Mouse (Mus musculus): ENCODE data around the gene Hectd1.

Gene Hectd1

GRCm38 (mm10) chr12:51768702-51769101 lies 60.6 kb downstream of the Hectd1 start:
- DNase-seq (ENCODE audit: low read depth, low spot score), result no peak

GRCm38 (mm10) chr12:51767454-51767853 lies 61.9 kb downstream of the Hectd1 start:
- DNase-seq (ENCODE audit: low read depth, low spot score), result no peak

GRCm38 (mm10) chr12:51759374-51759773 lies 70.0 kb downstream of the Hectd1 start:
- DNase-seq (ENCODE audit: low read depth, low spot score), result no peak

- DNase-seq (ENCODE audit: low read depth, low spot score), result no peak
Measured at GRCm38 (mm10) chr12:51756599-51756961, 72.8 kb downstream of the Hectd1 start.

- DNase-seq (ENCODE audit: low read depth, low spot score), result no peak
Measured at GRCm38 (mm10) chr12:51755938-51756598, 73.3 kb downstream of the Hectd1 start.

GRCm38 (mm10) chr12:51747348-51747747 lies 82.0 kb downstream of the Hectd1 start:
- no peak for DNase-seq (ENCODE audit: low read depth, low spot score)

- no peak for DNase-seq (ENCODE audit: low read depth, low spot score)
Measured at GRCm38 (mm10) chr12:51744957-51745356, 84.4 kb downstream of the Hectd1 start.

GRCm38 (mm10) chr12:51741690-51742089 lies 87.6 kb downstream of the Hectd1 start:
- DNase-seq (ENCODE audit: low read depth, low spot score), result no peak

GRCm38 (mm10) chr12:51736807-51737206 lies 92.5 kb downstream of the Hectd1 start:
- DNase-seq (ENCODE audit: low read depth, low spot score), result no peak

- DNase-seq (ENCODE audit: low read depth, low spot score), result no peak
Measured at GRCm38 (mm10) chr12:51736381-51736780, 93.0 kb downstream of the Hectd1 start.

GRCm38 (mm10) chr12:51735840-51736271 lies 93.5 kb downstream of the Hectd1 start:
- no peak for DNase-seq (ENCODE audit: low read depth, low spot score)

- DNase-seq (ENCODE audit: low read depth, low spot score), result no peak
Measured at GRCm38 (mm10) chr12:51734605-51735211, 94.6 kb downstream of the Hectd1 start.

GRCm38 (mm10) chr12:51729827-51730226 lies 99.5 kb downstream of the Hectd1 start:
- no peak for DNase-seq (ENCODE audit: low read depth, low spot score)

GRCm38 (mm10) chr12:51729058-51729457 lies 100.3 kb downstream of the Hectd1 start:
- no peak for DNase-seq (ENCODE audit: low read depth, low spot score)

GRCm38 (mm10) chr12:51721836-51722235 lies 107.5 kb downstream of the Hectd1 start:
- no peak for DNase-seq (ENCODE audit: low read depth, low spot score)

- no peak for DNase-seq (ENCODE audit: low read depth, low spot score)
Measured at GRCm38 (mm10) chr12:51718617-51719016, 110.7 kb downstream of the Hectd1 start.

- no peak for DNase-seq (ENCODE audit: low read depth, low spot score)
Measured at GRCm38 (mm10) chr12:51712685-51713084, 116.7 kb downstream of the Hectd1 start.

GRCm38 (mm10) chr12:51710154-51710553 lies 119.2 kb downstream of the Hectd1 start:
- DNase-seq (ENCODE audit: low read depth, low spot score), result no peak

- no peak for DNase-seq (ENCODE audit: low read depth, low spot score)
Measured at GRCm38 (mm10) chr12:51709741-51710140, 119.6 kb downstream of the Hectd1 start.

- DNase-seq (ENCODE audit: low read depth, low spot score), result no peak
Measured at GRCm38 (mm10) chr12:51708941-51709686, 120.2 kb downstream of the Hectd1 start.

- no peak for DNase-seq (ENCODE audit: low read depth, low spot score)
Measured at GRCm38 (mm10) chr12:51706673-51707235, 122.6 kb downstream of the Hectd1 start.

- no peak for DNase-seq (ENCODE audit: low read depth, low spot score)
Measured at GRCm38 (mm10) chr12:51705778-51706177, 123.6 kb downstream of the Hectd1 start.
